ENCODE assay signal across 8 mouse cellular contexts in genomic region chr11:81153841-81154240, GRCm38 (mm10).
DNase-seq lines count a peak whose midpoint lies in the region; ATAC-seq lines count a peak whose summit lies in the region.

No protein-coding gene starts in this region.

- H3K9me3 ChIP-seq in kidney, embryonic 14.5 days (ENCODE audit: control insufficient read depth, low read length): no peaks in the 10 kb centered on the region
- no peaks in the 10 kb centered on the region for H3K9me3 ChIP-seq in embryonic facial prominence, embryonic 11.5 days (replicated peaks; ENCODE audit: control insufficient read depth, low read length)
- H3K9me3 ChIP-seq in hindbrain, embryonic 16.5 days (ENCODE audit: control insufficient read depth, low read length): no peaks in the 10 kb centered on the region
- no peaks in the 10 kb centered on the region for H3K9me3 ChIP-seq in midbrain, embryonic 14.5 days (ENCODE audit: control insufficient read depth, low read length)

- no peak overlapping the region for H3K9ac ChIP-seq in kidney, embryonic 14.5 days (ENCODE audit: low read depth, low read length)
- H3K9ac ChIP-seq in embryonic facial prominence, embryonic 11.5 days (replicated peaks; ENCODE audit: low read length): no peak overlapping the region
- H3K9ac ChIP-seq in hindbrain, embryonic 16.5 days (ENCODE audit: low read depth, low read length): peak overlapping the region; percentile 52; the same call in 1 of the 2 replicates
- H3K9ac ChIP-seq in midbrain, embryonic 14.5 days (replicated peaks; ENCODE audit: low read length): no peak overlapping the region; the same call in 1 of the 2 replicates

- ATAC-seq in kidney, embryonic 14.5 days (ENCODE audit: low FRiP score, low TSS enrichment): no peak
- ATAC-seq in embryonic facial prominence, embryonic 11.5 days (replicated peaks; ENCODE audit: insufficient number of reproducible peaks, low FRiP score, low TSS enrichment, low read depth): peak; percentile 70; the same call in 1 of the 2 replicates
- peak; percentile 48 for ATAC-seq in hindbrain, embryonic 16.5 days
- ATAC-seq in midbrain, embryonic 14.5 days (ENCODE audit: low FRiP score, low TSS enrichment): peak; percentile 25

- 0 out of 2 replicates have a peak, but pooled peaks cover 3% of the 10 kb centered on the region for H3K4me1 ChIP-seq in kidney, embryonic 14.5 days (ENCODE audit: control insufficient read depth, insufficient read depth, low read length)
- peaks cover 3% of the 10 kb centered on the region; the same call in 1 of the 2 replicates for H3K4me1 ChIP-seq in embryonic facial prominence, embryonic 11.5 days (ENCODE audit: control insufficient read depth, insufficient read depth, low read length)
- peaks cover 27% of the 10 kb centered on the region for H3K4me1 ChIP-seq in hindbrain, embryonic 16.5 days (ENCODE audit: control insufficient read depth, insufficient read depth, low read depth, low read length)
- H3K4me1 ChIP-seq in midbrain, embryonic 14.5 days (ENCODE audit: control insufficient read depth, insufficient read depth, low read length): peaks cover 9% of the 10 kb centered on the region

- H3K4me3 ChIP-seq in kidney, embryonic 14.5 days (ENCODE audit: low read length): peak overlapping the region; percentile 62
- H3K4me3 ChIP-seq in embryonic facial prominence, embryonic 11.5 days (ENCODE audit: low read depth, low read length): peak overlapping the region; percentile 49
- peak overlapping the region; percentile 73 for H3K4me3 ChIP-seq in hindbrain, embryonic 16.5 days (ENCODE audit: low read length)
- H3K4me3 ChIP-seq in midbrain, embryonic 14.5 days (replicated peaks; ENCODE audit: low read depth, low read length): peak overlapping the region; percentile 64

- no peaks in the 10 kb centered on the region for H3K36me3 ChIP-seq in kidney, embryonic 14.5 days (ENCODE audit: control insufficient read depth, insufficient read depth, low read length)
- H3K36me3 ChIP-seq in embryonic facial prominence, embryonic 11.5 days (replicated peaks; ENCODE audit: control insufficient read depth, insufficient read depth, low read depth, low read length): no peaks in the 10 kb centered on the region
- H3K36me3 ChIP-seq in hindbrain, embryonic 16.5 days (ENCODE audit: control insufficient read depth, insufficient read depth, low read length): no peaks in the 10 kb centered on the region
- no peaks in the 10 kb centered on the region for H3K36me3 ChIP-seq in midbrain, embryonic 14.5 days (ENCODE audit: control insufficient read depth, insufficient read depth, low read length)

- 12% methylated on average over 13 of the region's 13 CpGs for WGBS in kidney, embryonic 14.5 days
- 21% methylated on average over 13 of the region's 13 CpGs for WGBS in embryonic facial prominence, embryonic 11.5 days
- 7% methylated on average over 13 of the region's 13 CpGs for WGBS in hindbrain, embryonic 16.5 days
- 11% methylated on average over 13 of the region's 13 CpGs for WGBS in midbrain, embryonic 14.5 days

- H3K27ac ChIP-seq in kidney, embryonic 14.5 days (ENCODE audit: low read depth, low read length): no peak overlapping the region
- no peak overlapping the region for H3K27ac ChIP-seq in embryonic facial prominence, embryonic 11.5 days (replicated peaks; ENCODE audit: low read depth, low read length)
- no peak overlapping the region; the same call in 1 of the 2 replicates for H3K27ac ChIP-seq in hindbrain, embryonic 16.5 days (ENCODE audit: low read depth, low read length)
- peak overlapping the region; percentile 78; the same call in 1 of the 2 replicates for H3K27ac ChIP-seq in midbrain, embryonic 14.5 days (replicated peaks; ENCODE audit: low read depth, low read length)

- H3K4me2 ChIP-seq in kidney, embryonic 14.5 days (replicated peaks; ENCODE audit: low read depth, low read length): peak overlapping the region; percentile 97
- H3K4me2 ChIP-seq in embryonic facial prominence, embryonic 11.5 days (ENCODE audit: low read depth, low read length): peak overlapping the region; percentile 97
- H3K4me2 ChIP-seq in hindbrain, embryonic 16.5 days (ENCODE audit: low read length): peak overlapping the region; percentile 96
- peak overlapping the region; percentile 98 for H3K4me2 ChIP-seq in midbrain, embryonic 14.5 days (ENCODE audit: low read length)

- H3K27me3 ChIP-seq in kidney, embryonic 14.5 days (ENCODE audit: control insufficient read depth, insufficient read depth, low read length): peaks cover 18% of the 10 kb centered on the region
- peaks cover 30% of the 10 kb centered on the region for H3K27me3 ChIP-seq in embryonic facial prominence, embryonic 11.5 days (ENCODE audit: control insufficient read depth, insufficient read depth, low read length)
- no peaks in the 10 kb centered on the region; the same call in 1 of the 2 replicates for H3K27me3 ChIP-seq in hindbrain, embryonic 16.5 days (replicated peaks; ENCODE audit: control insufficient read depth, insufficient read depth, low read length)
- peaks cover 11% of the 10 kb centered on the region; the same call in 1 of the 2 replicates for H3K27me3 ChIP-seq in midbrain, embryonic 14.5 days (ENCODE audit: control insufficient read depth, insufficient read depth, low read length)

- DNase-seq in kidney, adult 8-10 months: no peak
- no peak for DNase-seq in embryonic facial prominence, embryonic 11.5 days (ENCODE audit: low spot score)
- DNase-seq in midbrain, embryonic 14.5 days: no peak
- DNase-seq in urinary bladder, adult 18-20 months (ENCODE audit: low spot score in 2 of 2): no peak
- DNase-seq in cerebellum, adult 18-20 months: no peak
- no peak for DNase-seq in testis, postnatal 14 days (ENCODE audit: low spot score)
